Mouse (Mus musculus): ENCODE results near the gene Caprin1. TPM values are rescaled to one million over a fixed set of nuclear protein-coding genes. Genes with fewer than 3 reads are reported as not detected.
A peak's percentile ranks its signal among the peaks of the same experiment; 100 is the strongest.

Gene Caprin1
- total RNA-seq, 1 experiment from 2014 or later: 545 TPM

DNA sequence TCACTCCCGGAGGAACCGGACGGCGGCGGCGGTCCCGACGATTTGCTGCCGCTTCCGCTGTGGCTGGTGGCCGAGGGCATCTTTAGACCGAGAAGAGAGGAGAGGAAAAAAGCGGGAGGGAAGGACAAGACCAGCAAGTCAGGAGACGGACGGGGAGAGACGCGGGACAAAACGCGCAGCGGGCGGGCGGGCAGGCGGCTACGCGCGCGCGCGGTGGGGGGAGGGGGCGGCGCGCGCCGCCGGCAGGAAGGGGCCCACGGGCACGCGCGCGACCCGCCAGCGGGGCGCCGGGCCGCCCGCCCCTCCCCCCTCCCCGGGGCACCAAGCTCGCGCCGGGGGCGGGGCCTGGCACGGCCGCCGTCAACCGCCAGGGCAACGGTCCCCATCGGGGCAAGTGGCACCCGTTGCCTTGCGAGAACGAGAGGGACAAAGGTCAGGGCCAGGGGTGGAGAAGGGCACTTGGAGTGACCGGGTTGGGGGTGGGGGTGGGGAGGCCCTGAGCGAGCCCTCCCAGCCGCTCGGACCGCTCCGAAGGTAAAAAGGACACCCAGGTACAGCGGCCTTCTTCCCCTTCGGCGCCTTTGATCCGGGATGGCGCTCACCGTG lies 485 bp downstream of the Caprin1 start:
- DNase-seq: peak; percentile 89

DNA sequence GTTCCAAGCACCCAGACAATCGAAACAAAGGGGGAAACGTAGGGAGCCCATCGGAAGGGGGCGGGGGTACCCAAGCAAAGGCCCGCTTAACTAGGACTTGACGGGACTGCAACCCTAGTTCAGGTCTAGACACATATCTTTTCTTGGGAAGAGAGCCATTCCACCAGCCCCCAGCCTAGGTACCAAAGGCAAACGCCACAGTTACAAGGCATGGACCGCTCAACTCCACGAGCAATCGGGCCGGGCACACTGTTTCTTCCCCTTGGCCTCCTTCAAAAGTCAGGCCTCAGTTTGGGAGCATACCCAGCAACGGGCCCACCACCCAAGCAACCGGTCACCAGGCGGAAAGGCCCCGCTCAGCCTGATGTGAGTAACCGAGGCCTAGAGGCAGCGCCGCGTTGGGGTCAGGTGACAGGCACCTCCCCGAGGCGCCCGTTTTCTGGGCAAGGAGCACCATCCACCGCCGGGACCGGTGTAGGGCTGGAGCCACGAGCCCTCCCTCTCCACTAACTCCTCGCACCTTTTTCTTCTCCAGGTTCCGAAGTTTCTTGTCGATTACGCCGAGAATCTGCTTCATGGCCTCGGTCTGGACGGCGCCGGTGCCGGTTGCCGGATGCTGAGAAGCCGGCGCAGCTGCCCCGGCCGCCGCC lies 1.1 kb downstream of the Caprin1 start:
- peak; percentile 67 for DNase-seq

DNA sequence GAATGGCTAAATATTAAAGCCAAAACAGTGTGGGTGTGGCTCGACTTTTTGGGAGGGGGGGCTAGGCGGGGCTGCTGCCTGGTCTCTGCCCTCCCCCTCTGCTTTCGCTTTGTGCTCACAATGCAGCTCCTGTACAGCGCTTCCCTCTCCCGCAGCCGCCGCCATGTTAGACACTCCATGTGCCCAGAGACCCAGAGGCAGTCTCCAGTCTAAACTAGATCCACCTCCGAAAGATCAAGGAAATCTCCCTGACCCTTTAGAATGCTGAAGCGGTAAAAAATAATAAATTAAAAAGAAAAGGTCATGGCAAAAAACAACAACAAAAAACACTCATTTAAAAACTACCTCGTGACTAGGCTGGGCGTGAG lies 1.6 kb downstream of the Caprin1 start:
- DNase-seq: peak; percentile 83

DNA sequence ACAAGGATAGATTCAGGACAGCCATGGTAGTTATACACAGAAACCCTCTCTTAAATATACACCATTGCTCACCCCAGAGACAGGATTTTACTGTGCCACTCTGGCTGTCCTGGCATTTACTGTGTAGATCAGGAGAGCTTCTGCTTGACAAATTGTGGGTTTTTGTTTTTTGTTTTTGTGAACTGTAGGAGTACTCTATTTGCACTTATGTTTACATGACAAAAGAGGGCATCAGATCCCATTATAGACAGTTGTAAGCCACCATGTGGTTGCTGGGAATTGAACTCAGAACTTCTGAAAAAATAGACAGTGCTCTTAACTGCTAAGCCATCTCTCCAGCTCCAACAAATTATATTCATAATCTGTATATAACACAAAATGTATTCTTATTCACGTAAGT lies 5.4 kb downstream of the Caprin1 start:
- no peak for DNase-seq

- DNase-seq: no peak
These were observed 11.7 kb downstream of the Caprin1 start for GRCm38 (mm10) chr2:103785735-103786134.

GRCm38 (mm10) chr2:103784621-103785020 lies 12.8 kb downstream of the Caprin1 start:
- no peak for DNase-seq

DNA sequence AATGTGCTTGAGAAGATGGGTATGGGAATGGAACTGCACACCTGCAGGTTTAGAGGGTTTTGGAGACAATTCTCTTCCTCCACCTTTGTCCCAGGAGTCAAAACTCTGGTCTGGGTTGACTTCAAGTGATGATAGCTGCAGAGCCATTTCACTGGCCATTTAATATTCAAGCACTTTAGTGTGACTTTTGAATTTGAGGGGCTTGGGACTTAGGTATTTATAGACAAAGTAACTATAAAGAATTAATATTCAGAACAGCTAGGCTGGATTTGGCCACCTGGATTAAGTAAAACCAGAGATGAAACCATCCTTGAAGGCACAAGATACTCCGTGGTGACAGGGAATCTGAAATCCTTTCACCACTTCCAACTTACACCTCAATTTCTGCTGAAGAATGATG lies 35.0 kb downstream of the Caprin1 start:
- no peak for DNase-seq

GRCm38 (mm10) chr2:103761993-103762392 lies 35.5 kb downstream of the Caprin1 start:
- DNase-seq: no peak

- DNase-seq: peak; percentile 95
These were observed 36.3 kb downstream of the Caprin1 start, which contains the start of gene Nat10 for GRCm38 (mm10) chr2:103760906-103761716. Gene Nat10, minus strand, starts transcription at chr2:103761270.

DNA sequence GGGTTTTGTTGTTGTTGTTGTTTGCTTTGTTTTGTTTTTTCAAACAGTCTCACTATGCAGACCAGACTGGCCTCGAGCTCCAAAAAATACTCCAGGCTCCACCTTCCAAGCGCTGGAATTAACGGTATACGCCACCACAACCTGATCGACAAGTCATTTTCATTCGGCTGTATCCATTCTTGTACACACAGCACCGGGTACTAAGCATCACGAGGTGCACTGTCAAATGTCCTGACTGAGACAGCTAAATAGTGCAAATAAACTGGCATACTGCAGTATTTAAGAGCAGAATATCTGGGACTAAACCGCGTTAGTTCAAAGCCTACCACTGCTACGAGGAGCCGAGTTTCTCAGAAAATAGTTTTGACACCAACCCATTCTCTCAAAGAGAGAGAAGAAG lies 37.0 kb downstream of the Caprin1 start:
- no peak for DNase-seq

DNA sequence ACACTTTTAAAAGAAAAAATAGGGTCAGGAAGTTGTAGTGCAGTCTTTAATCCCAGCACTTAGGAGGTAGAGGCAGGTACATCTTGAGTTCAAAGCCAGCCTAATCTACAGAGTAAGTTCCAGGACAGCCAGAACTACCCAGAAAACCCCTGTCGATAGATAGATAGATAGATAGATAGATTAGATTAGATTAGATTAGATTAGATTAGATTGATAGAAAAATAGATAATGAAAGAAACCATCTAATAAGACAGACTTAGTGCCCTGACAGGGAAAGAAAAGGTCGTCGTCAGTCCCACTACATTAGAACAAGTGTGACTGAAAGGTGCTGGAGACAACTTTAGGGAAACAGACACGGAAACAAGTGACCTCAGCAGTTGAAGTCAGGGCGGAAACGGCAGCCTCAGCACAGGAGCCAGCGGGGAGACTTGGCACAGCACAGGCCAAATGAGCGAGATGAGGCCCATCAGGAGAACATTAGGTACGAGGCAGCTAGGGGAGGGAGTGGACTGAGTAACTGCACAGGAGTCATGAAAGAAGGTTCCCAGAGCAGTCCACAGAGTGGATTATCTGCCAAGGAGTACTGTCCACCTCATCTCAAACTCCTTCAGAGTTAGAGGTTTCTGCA lies 41.9 kb downstream of the Caprin1 start:
- DNase-seq: no peak

DNA sequence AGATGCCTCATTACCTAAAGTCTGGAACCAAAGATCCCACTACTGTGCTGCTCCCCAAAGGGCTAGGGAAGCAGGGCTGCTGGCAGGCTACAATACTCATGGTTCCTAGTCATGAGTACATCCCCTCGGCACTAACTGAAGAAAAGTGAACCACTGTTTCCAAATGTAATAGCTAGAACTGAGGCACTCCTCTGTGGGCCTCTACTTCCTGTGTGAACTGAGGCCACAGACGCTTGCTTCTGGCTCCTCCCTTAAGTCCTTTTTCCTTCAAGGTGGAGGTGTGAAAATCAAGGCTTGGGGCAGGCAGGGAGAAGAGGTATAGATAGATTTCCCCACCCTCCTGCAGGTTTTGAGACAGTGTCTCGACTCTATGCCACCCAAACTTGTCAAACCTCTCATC lies 42.8 kb downstream of the Caprin1 start:
- no peak for DNase-seq

DNA sequence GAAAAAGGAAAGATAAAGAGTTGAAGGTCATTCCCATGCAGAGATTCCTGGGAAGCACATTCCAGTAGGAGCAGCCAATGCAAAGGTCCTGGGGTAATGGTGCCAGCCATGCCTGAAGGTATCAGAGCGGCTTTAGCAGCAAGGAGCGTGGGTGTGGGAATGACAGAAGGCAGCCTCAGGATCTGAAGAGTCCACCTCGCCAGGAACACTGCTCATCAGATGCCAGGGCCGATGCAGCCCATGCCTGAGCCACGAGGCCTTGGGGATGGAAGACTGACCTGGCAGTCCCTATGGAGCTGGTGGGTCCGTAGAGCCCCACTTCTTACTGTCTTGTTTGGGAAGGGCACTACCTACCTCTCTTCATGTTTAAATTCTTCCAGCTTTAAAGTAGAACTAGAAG lies 45.7 kb downstream of the Caprin1 start:
- DNase-seq: no peak

- no peak for DNase-seq
These were observed 48.4 kb downstream of the Caprin1 start for GRCm38 (mm10) chr2:103749091-103749490.

DNA sequence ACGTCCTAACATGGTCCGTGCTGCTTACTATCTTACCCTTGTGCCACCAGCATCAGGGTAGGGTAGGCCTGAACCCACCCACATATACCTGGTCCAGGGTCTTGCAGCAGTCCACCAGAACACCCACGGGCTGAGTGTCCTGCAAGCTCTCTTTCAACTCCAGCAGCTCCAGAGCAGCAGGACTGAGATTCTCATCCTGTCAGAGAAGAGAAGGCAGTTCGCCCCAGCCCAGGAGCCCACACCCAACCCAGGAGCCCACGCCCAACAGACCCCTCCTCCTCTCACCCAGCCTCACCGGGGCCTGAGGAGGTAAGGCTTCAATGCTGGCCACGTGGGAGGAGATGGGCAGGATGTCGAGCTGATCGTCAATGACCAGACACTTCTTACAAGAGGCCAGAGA lies 49.6 kb downstream of the Caprin1 start:
- no peak for DNase-seq

GRCm38 (mm10) chr2:103746761-103747160 lies 50.7 kb downstream of the Caprin1 start:
- no peak for DNase-seq

GRCm38 (mm10) chr2:103746096-103746495 lies 51.4 kb downstream of the Caprin1 start:
- DNase-seq: no peak

- DNase-seq: peak; percentile 70
These were observed 52.0 kb downstream of the Caprin1 start for GRCm38 (mm10) chr2:103745481-103745880.

GRCm38 (mm10) chr2:103743988-103744387 lies 53.5 kb downstream of the Caprin1 start:
- peak; percentile 50 for DNase-seq

- DNase-seq: peak; percentile 23
These were observed 53.9 kb downstream of the Caprin1 start for GRCm38 (mm10) chr2:103743536-103743935.

DNA sequence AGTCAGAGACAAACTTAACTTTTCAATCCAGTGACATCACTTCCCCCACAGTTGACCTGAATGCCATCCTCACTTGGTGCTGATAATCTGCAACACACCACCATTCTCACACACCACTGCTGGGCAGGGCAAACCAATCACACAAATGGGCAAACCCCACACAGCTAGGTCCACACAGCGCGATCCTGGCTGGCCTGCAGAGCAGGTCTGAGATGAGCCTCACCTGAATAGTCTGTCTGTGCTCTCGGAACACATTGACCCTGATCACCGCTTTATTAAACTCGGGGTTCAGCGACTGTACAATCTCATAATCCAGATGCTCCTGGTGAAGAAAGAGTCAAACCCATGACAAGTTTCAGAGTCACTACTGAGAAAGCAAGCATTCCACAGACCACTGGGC lies 54.6 kb downstream of the Caprin1 start:
- DNase-seq: no peak

DNA sequence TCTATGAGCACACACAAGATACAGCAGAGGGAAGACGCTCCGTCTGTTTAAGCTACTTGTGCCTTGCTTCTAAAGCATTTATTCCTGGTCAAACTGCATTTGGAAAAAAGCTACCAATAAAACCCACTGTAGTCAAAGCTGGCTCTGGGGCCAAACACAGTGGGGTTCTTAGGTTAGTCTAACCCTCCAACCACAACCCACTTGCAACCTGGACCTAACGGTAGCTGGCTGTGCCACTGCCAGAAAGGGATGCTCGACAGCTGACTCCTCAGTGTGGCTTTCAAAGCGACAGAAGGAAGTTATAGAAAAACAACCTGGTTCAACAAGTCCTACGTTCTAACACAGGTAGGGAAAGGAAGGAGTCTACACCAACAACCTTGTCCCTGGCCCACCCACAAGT lies 66.0 kb downstream of the Caprin1 start:
- no peak for DNase-seq

DNA sequence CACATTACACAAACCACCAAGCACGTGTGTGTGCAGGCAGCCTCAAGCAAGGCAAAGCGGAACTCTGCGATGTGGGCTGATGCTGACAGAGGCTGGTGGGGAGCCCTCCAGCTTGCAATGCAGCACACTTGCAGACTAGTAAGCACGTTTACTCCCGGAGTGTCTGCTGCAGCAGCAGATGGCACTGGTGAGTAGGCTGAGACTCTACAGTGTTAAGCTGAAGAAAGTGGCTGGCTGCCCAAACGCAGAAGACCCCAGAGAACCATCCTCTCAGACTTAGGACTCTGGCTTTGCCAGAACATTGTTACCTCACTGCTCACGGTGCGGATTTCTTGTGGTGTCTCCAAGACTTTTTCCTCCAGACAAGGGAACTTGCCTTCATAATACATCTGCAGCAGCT lies 66.5 kb downstream of the Caprin1 start:
- DNase-seq: no peak
